Mouse (Mus musculus) heart, postnatal 0 days (tissue): Measurements from ENCODE around the gene Card10. TPM values are rescaled to one million over a fixed set of nuclear protein-coding genes. Genes with fewer than 3 reads are reported as not detected.

Experiments
- ATAC-seq: fragments of 200-750 bp; cut with Nextera tagmentation; 2 replicates; pipeline ENCODE4 v1.8.0; 2017; ENCODE audit warnings: low read depth, moderate number of reproducible peaks, moderate library complexity; ENCODE audit not compliant: insufficient read depth
- DNase-seq: peaks from one replicate; pipeline ENCODE4 v3.0.0-alpha.2; 2016; ENCODE audit warnings: low spot score
- H3K27ac ChIP-seq: fragments of 300-500 bp; sonication (generic); 2 replicates; pipeline ENCODE4 v1.5.1; 2014; ENCODE audit warnings: low read depth, mild to moderate bottlenecking
- H3K27me3 ChIP-seq: fragments of 300-500 bp; sonication (generic); 2 replicates; pipeline ENCODE4 v1.6.1; 2014; ENCODE audit warnings: low read length, mixed read lengths; ENCODE audit not compliant: control insufficient read depth, insufficient read depth
- H3K36me3 ChIP-seq: fragments of 300-500 bp; sonication (generic); replicated peaks from 2 replicates; pipeline ENCODE4 v1.6.1; 2014; ENCODE audit warnings: low read length, mixed read lengths; ENCODE audit not compliant: control insufficient read depth, insufficient read depth
- H3K4me1 ChIP-seq: fragments of 300-500 bp; sonication (generic); 2 replicates; pipeline ENCODE4 v1.6.1; 2014; ENCODE audit warnings: antibody characterized with exemption; ENCODE audit not compliant: control insufficient read depth, insufficient read depth
- H3K4me2 ChIP-seq: fragments of 300-500 bp; sonication (generic); 2 replicates; pipeline ENCODE4 v1.6.1; 2014; ENCODE audit warnings: low read depth, mild to moderate bottlenecking, low read length, moderate library complexity
- H3K4me3 ChIP-seq: fragments of 300-500 bp; sonication (generic); 2 replicates; pipeline ENCODE4 v1.5.1; 2014; ENCODE audit warnings: low read depth, low read length
- H3K9ac ChIP-seq: fragments of 300-500 bp; sonication (generic); replicated peaks from 2 replicates; pipeline ENCODE4 v1.6.1; 2014; ENCODE audit warnings: low read depth, low read length, mixed read lengths
- H3K9me3 ChIP-seq: fragments of 300-500 bp; sonication (generic); replicated peaks from 2 replicates; pipeline ENCODE4 v1.6.1; 2016; ENCODE audit warnings: low read length; ENCODE audit not compliant: control insufficient read depth
- CTCF ChIP-seq: IDR thresholded peaks from 2 replicates; pipeline ENCODE4 v1.5.1; 2016; ENCODE audit warnings: antibody characterized with exemption, control low read depth, low read depth
- EP300 ChIP-seq: IDR thresholded peaks from 2 replicates; pipeline ENCODE4 v1.6.1; 2016; ENCODE audit warnings: antibody characterized with exemption, low read depth
- WGBS: fragments of 180-500 bp; shearing (Covaris S2); extraction: QIAGEN DNeasy Blood & Tissue Kit; methylation state at CpG from one replicate; pipeline ENCODE4 v1.1.7; 2014; 5-methylcytosine and 5-hydroxymethylcytosine counted together
- polyA plus RNA-seq: library from polyadenylated mRNA; unstranded; fragments of >200 nt; fragmentation: Nextera tagmentation; extraction: Ambion mirVana; gene quantifications from 2 replicates; pipeline ENCODE4 v1.2.1, GENCODE M21; 2015
- total RNA-seq: library from RNA; depleted of rRNA; stranded (reverse); fragments of >200 nt; gene quantifications from 2 replicates; pipeline ENCODE4 v1.2.3, GENCODE M21; 2014; ENCODE audit warnings: low replicate concordance; rRNA removed

Gene Card10
- total RNA-seq (2.7 and 6.4 TPM in 2 replicates), polyA plus RNA-seq (4.0 and 4.6 TPM in 2 replicates)

- Histone ChIP-seq H3K4me2 (peak within 1 kb of the TSS; percentile 83), H3K4me3 (peak within 1 kb of the TSS; percentile 65), H3K27me3 (no peaks in the 10 kb centered on the region), H3K4me1 (peaks cover 22% of the 10 kb centered on the region), H3K27ac (peak within 1 kb of the TSS; percentile 84), H3K9ac (peak within 1 kb of the TSS; percentile 72), H3K9me3 (no peaks in the 10 kb centered on the region), H3K36me3 (no peaks in the 10 kb centered on the region)
- ATAC-seq (peak; percentile 73), DNase-seq (peak; percentile 52)
- TF ChIP-seq CTCF (no peak), EP300 (no peak)
- under 1% methylated on average over 62 of the region's 70 CpGs for WGBS
Measured at GRCm38 (mm10) chr15:78802776-78803391, at the start of gene Card10. TSS of gene Card10 (minus strand) at chr15:78803042.

- Histone ChIP-seq H3K4me3 (no peak overlapping the region), H3K4me2 (no peak overlapping the region), H3K9me3 (no peaks in the 10 kb centered on the region), H3K4me1 (no peaks in the 10 kb centered on the region), H3K27me3 (no peaks in the 10 kb centered on the region), H3K9ac (no peak overlapping the region), H3K36me3 (peaks cover 28% of the 10 kb centered on the region), H3K27ac (peak overlapping the region; percentile 49; the same call in 1 of the 2 replicates)
- WGBS: 11% methylated on average over 13 of the region's 13 CpGs
- DNase-seq (peak; percentile 90), ATAC-seq (peak; percentile 85)
- TF ChIP-seq EP300 (0 out of 2 replicates have a peak, but pooled peaks have one; percentile 14), CTCF (peak; percentile 87)
Measured at GRCm38 (mm10) chr15:78851505-78852153, 48.8 kb upstream of the Card10 start.

GRCm38 (mm10) chr15:78850944-78851343, 48.1 kb upstream of the Card10 start:
- TF ChIP-seq CTCF (no peak), EP300 (no peak)
- Histone ChIP-seq H3K36me3 (peaks cover 28% of the 10 kb centered on the region), H3K4me3 (no peak overlapping the region), H3K27me3 (no peaks in the 10 kb centered on the region), H3K4me1 (peaks cover 5% of the 10 kb centered on the region; the same call in 1 of the 2 replicates), H3K4me2 (no peak overlapping the region), H3K9ac (no peak overlapping the region), H3K9me3 (no peaks in the 10 kb centered on the region), H3K27ac (peak overlapping the region; percentile 49; the same call in 1 of the 2 replicates)
- DNase-seq: no peak
- WGBS: 60% methylated on average over 6 of the region's 6 CpGs
- no peak for ATAC-seq

GRCm38 (mm10) chr15:78850059-78850824, 47.4 kb upstream of the Card10 start:
- H3K9me3 ChIP-seq: no peaks in the 10 kb centered on the region
- no peak overlapping the region for H3K27ac ChIP-seq
- H3K4me2 ChIP-seq: no peak overlapping the region
- TF ChIP-seq EP300 (no peak), CTCF (no peak)
- H3K4me3 ChIP-seq: no peak overlapping the region
- H3K27me3 ChIP-seq: no peaks in the 10 kb centered on the region
- no peak overlapping the region for H3K9ac ChIP-seq
- H3K36me3 ChIP-seq: peaks cover 28% of the 10 kb centered on the region
- DNase-seq (no peak), ATAC-seq (no peak)
- WGBS: 56% methylated on average over 15 of the region's 15 CpGs
- H3K4me1 ChIP-seq: peaks cover 12% of the 10 kb centered on the region; the same call in 1 of the 2 replicates

GRCm38 (mm10) chr15:78849485-78849884, 46.6 kb upstream of the Card10 start:
- Histone ChIP-seq H3K36me3 (peaks cover 28% of the 10 kb centered on the region), H3K4me3 (no peak overlapping the region), H3K4me1 (peaks cover 13% of the 10 kb centered on the region; the same call in 1 of the 2 replicates), H3K27me3 (no peaks in the 10 kb centered on the region), H3K9me3 (no peaks in the 10 kb centered on the region), H3K4me2 (no peak overlapping the region), H3K27ac (no peak overlapping the region), H3K9ac (no peak overlapping the region)
- no peak for ATAC-seq
- DNase-seq: no peak
- TF ChIP-seq EP300: no peak
- 80% methylated on average over 12 of the region's 12 CpGs for WGBS
